Mouse (Mus musculus) intestine, embryonic 16.5 days (tissue): ENCODE results near the gene Flnb. TPM values are rescaled to one million over a fixed set of nuclear protein-coding genes. Genes with fewer than 3 reads are reported as not detected.

Experiments
- ATAC-seq: fragments of 200-750 bp; cut with Nextera tagmentation; 2 replicates; pipeline ENCODE4 v1.8.0; 2017; ENCODE audit warnings: moderate TSS enrichment, moderate library complexity
- H3K27ac ChIP-seq: fragments of 300-500 bp; sonication (generic); 2 replicates; pipeline ENCODE4 v1.5.1; 2014; ENCODE audit warnings: mild to moderate bottlenecking, low read length
- H3K27me3 ChIP-seq: fragments of 300-500 bp; sonication (generic); replicated peaks from 2 replicates; pipeline ENCODE4 v1.6.1; 2014; ENCODE audit warnings: low read length, control low read depth, mixed read lengths; ENCODE audit not compliant: control insufficient read depth, insufficient read depth
- H3K36me3 ChIP-seq: fragments of 300-500 bp; sonication (generic); 2 replicates; pipeline ENCODE4 v1.6.1; 2014; ENCODE audit warnings: low read length, control low read depth; ENCODE audit not compliant: control insufficient read depth, insufficient read depth
- H3K4me1 ChIP-seq: fragments of 300-500 bp; sonication (generic); 2 replicates; pipeline ENCODE4 v1.6.1; 2014; ENCODE audit warnings: low read length, control low read depth, mixed read lengths; ENCODE audit not compliant: control insufficient read depth, insufficient read depth
- H3K4me2 ChIP-seq: fragments of 300-500 bp; sonication (generic); 2 replicates; pipeline ENCODE4 v1.6.1; 2014; ENCODE audit warnings: low read depth, low read length, control low read depth
- H3K4me3 ChIP-seq: fragments of 300-500 bp; sonication (generic); 2 replicates; pipeline ENCODE4 v1.5.1; 2014; ENCODE audit warnings: mild to moderate bottlenecking, low read length
- H3K9ac ChIP-seq: fragments of 300-500 bp; sonication (generic); 2 replicates; pipeline ENCODE4 v1.6.1; 2014; ENCODE audit warnings: low read depth, low read length
- H3K9me3 ChIP-seq: fragments of 300-500 bp; sonication (generic); 2 replicates; pipeline ENCODE4 v1.6.1; 2016; ENCODE audit warnings: low read length, control low read depth; ENCODE audit not compliant: control insufficient read depth
- WGBS: fragments of 180-500 bp; shearing (Covaris S2); extraction: QIAGEN DNeasy Blood & Tissue Kit; methylation state at CpG from one replicate; pipeline ENCODE4 v1.1.7; 2014; 5-methylcytosine and 5-hydroxymethylcytosine counted together
- polyA plus RNA-seq: library from polyadenylated mRNA; unstranded; fragments of >200 nt; fragmentation: Nextera tagmentation; extraction: Ambion mirVana; gene quantifications from 2 replicates; pipeline ENCODE4 v1.2.1, GENCODE M21; 2015

The Flnb gene
- polyA plus RNA-seq, 1 experiment from 2014 or later = 14.7 TPM

GRCm38 (mm10) chr14:7941413-7941812, 123.7 kb downstream of the Flnb start:
- Histone ChIP-seq H3K4me2 (no peak overlapping the region), H3K9me3 (no peaks in the 10 kb centered on the region), H3K27ac (no peak overlapping the region), H3K4me3 (no peak overlapping the region), H3K36me3 (peaks cover 10% of the 10 kb centered on the region), H3K4me1 (peaks cover 21% of the 10 kb centered on the region), H3K27me3 (no peaks in the 10 kb centered on the region), H3K9ac (no peak overlapping the region)
- WGBS = 77% methylated on average over 5 of the region's 5 CpGs
- ATAC-seq = no peak

GRCm38 (mm10) chr14:7943101-7943800, 125.5 kb downstream of the Flnb start:
- Histone ChIP-seq H3K4me1 (peaks cover 21% of the 10 kb centered on the region), H3K36me3 (peaks cover 12% of the 10 kb centered on the region), H3K27ac (peak overlapping the region; percentile 39), H3K9ac (no peak overlapping the region), H3K4me2 (no peak overlapping the region), H3K27me3 (no peaks in the 10 kb centered on the region), H3K4me3 (no peak overlapping the region), H3K9me3 (no peaks in the 10 kb centered on the region)
- peak; percentile 24 for ATAC-seq
- WGBS = 63% methylated on average over 7 of the region's 7 CpGs

- H3K4me3 ChIP-seq = no peak overlapping the region
- WGBS = 68% methylated on average over 3 of the region's 3 CpGs
- H3K36me3 ChIP-seq = peaks cover 16% of the 10 kb centered on the region
- H3K4me2 ChIP-seq = no peak overlapping the region
- 0 out of 2 replicates have a peak, but pooled peaks have one; percentile 4 for ATAC-seq
- peaks cover 18% of the 10 kb centered on the region for H3K4me1 ChIP-seq
- no peaks in the 10 kb centered on the region for H3K27me3 ChIP-seq
- no peak overlapping the region for H3K9ac ChIP-seq
- H3K27ac ChIP-seq = peak overlapping the region; percentile 39; the same call in 1 of the 2 replicates
- no peaks in the 10 kb centered on the region for H3K9me3 ChIP-seq
Observed at GRCm38 (mm10) chr14:7943801-7944135, 126.0 kb downstream of the Flnb start.

- Histone ChIP-seq H3K9me3 (no peaks in the 10 kb centered on the region), H3K4me1 (peaks cover 17% of the 10 kb centered on the region), H3K4me2 (no peak overlapping the region), H3K9ac (no peak overlapping the region), H3K36me3 (peaks cover 16% of the 10 kb centered on the region), H3K4me3 (no peak overlapping the region), H3K27ac (peak overlapping the region; percentile 10; the same call in 1 of the 2 replicates), H3K27me3 (no peaks in the 10 kb centered on the region)
- no peak for ATAC-seq
- 58% methylated on average over 8 of the region's 8 CpGs for WGBS
Observed at GRCm38 (mm10) chr14:7944349-7945039, 126.7 kb downstream of the Flnb start.

GRCm38 (mm10) chr14:7945261-7945660, 127.5 kb downstream of the Flnb start:
- Histone ChIP-seq H3K4me1 (peaks cover 16% of the 10 kb centered on the region), H3K9ac (no peak overlapping the region), H3K4me3 (no peak overlapping the region), H3K27me3 (no peaks in the 10 kb centered on the region), H3K4me2 (no peak overlapping the region), H3K36me3 (peaks cover 16% of the 10 kb centered on the region), H3K27ac (no peak overlapping the region), H3K9me3 (no peaks in the 10 kb centered on the region)
- 0 out of 2 replicates have a peak, but pooled peaks have one; percentile 16 for ATAC-seq
- WGBS = 74% methylated on average over 5 of the region's 5 CpGs

GRCm38 (mm10) chr14:7951234-7951633, 133.5 kb downstream of the Flnb start:
- Histone ChIP-seq H3K9ac (no peak overlapping the region), H3K27ac (no peak overlapping the region), H3K36me3 (peaks cover 8% of the 10 kb centered on the region; the same call in 1 of the 2 replicates), H3K9me3 (no peaks in the 10 kb centered on the region), H3K4me3 (no peak overlapping the region), H3K27me3 (no peaks in the 10 kb centered on the region), H3K4me1 (peaks cover 18% of the 10 kb centered on the region), H3K4me2 (no peak overlapping the region)
- 88% methylated on average over 9 of the region's 9 CpGs for WGBS
- ATAC-seq = no peak

GRCm38 (mm10) chr14:7952610-7953254, 135.0 kb downstream of the Flnb start:
- H3K9me3 ChIP-seq = no peaks in the 10 kb centered on the region
- H3K36me3 ChIP-seq = peaks cover 8% of the 10 kb centered on the region; the same call in 1 of the 2 replicates
- 0 out of 2 replicates have a peak overlapping the region, but pooled peaks have one; percentile 9 for H3K4me2 ChIP-seq
- H3K27me3 ChIP-seq = no peaks in the 10 kb centered on the region
- 18% methylated on average over 12 of the region's 12 CpGs for WGBS
- peak overlapping the region; percentile 77 for H3K27ac ChIP-seq
- ATAC-seq = peak; percentile 88
- H3K4me3 ChIP-seq = no peak overlapping the region
- H3K4me1 ChIP-seq = peaks cover 18% of the 10 kb centered on the region
- peak overlapping the region; percentile 57 for H3K9ac ChIP-seq

- peak; percentile 85 for ATAC-seq
- H3K27me3 ChIP-seq = no peaks in the 10 kb centered on the region
- H3K4me2 ChIP-seq = no peak overlapping the region
- H3K36me3 ChIP-seq = peaks cover 2% of the 10 kb centered on the region; the same call in 1 of the 2 replicates
- no peak overlapping the region for H3K4me3 ChIP-seq
- no peaks in the 10 kb centered on the region for H3K9me3 ChIP-seq
- peak overlapping the region; percentile 34; the same call in 1 of the 2 replicates for H3K9ac ChIP-seq
- peak overlapping the region; percentile 77 for H3K27ac ChIP-seq
- WGBS = 29% methylated on average over 6 of the region's 6 CpGs
- H3K4me1 ChIP-seq = peaks cover 18% of the 10 kb centered on the region
Observed at GRCm38 (mm10) chr14:7954071-7954471, 136.3 kb downstream of the Flnb start.

GRCm38 (mm10) chr14:7956427-7956826, 138.7 kb downstream of the Flnb start:
- Histone ChIP-seq H3K9ac (no peak overlapping the region), H3K4me1 (peaks cover 22% of the 10 kb centered on the region), H3K4me3 (no peak overlapping the region), H3K27ac (no peak overlapping the region), H3K36me3 (no peaks in the 10 kb centered on the region), H3K4me2 (no peak overlapping the region), H3K27me3 (no peaks in the 10 kb centered on the region), H3K9me3 (no peaks in the 10 kb centered on the region)
- no peak for ATAC-seq
- 74% methylated on average over 10 of the region's 10 CpGs for WGBS
